Mouse (Mus musculus) heart, adult 2 months (tissue): ENCODE measurements around the gene Lbhd1. TPM values are rescaled to one million over a fixed set of nuclear protein-coding genes. Genes with fewer than 3 reads are reported as not detected.

Experiments
- DNase-seq, 2 experiments: peaks; one replicate each; pipeline ENCODE4 v3.0.0; 2021
- H3K27ac ChIP-seq: fragments of 200-600 bp; 2 replicates; pipeline ENCODE4 v1.8.1; 2022
- H3K27me3 ChIP-seq: fragments of 200-500 bp; 2 replicates; pipeline ENCODE4 v1.6.1; 2012; ENCODE audit warnings: mild to moderate bottlenecking, low read length, inconsistent platforms, mixed read lengths; ENCODE audit not compliant: control insufficient read depth, insufficient read depth
- H3K36me3 ChIP-seq: fragments of 200-500 bp; 2 replicates; pipeline ENCODE4 v1.6.1; 2012; ENCODE audit warnings: low read length, inconsistent platforms; ENCODE audit not compliant: control insufficient read depth, insufficient read depth
- H3K4me1 ChIP-seq: fragments of 200-500 bp; 2 replicates; pipeline ENCODE4 v1.6.1; 2011; ENCODE audit warnings: low read length; ENCODE audit not compliant: control insufficient read depth, insufficient read depth
- H3K4me3 ChIP-seq: fragments of 200-600 bp; 2 replicates; pipeline ENCODE4 v1.8.1; 2022
- H3K79me2 ChIP-seq: fragments of 200-500 bp; replicated peaks from 2 replicates; pipeline ENCODE4 v1.6.1; 2012; ENCODE audit warnings: mild to moderate bottlenecking, inconsistent platforms, low read length, moderate library complexity, mixed read lengths; ENCODE audit not compliant: control insufficient read depth, insufficient read depth
- H3K9ac ChIP-seq: fragments of 200-500 bp; 2 replicates; pipeline ENCODE4 v1.6.1; 2012; ENCODE audit warnings: low read depth, mild to moderate bottlenecking, control low read depth, inconsistent platforms, low read length, mixed read lengths
- CTCF ChIP-seq: fragments of 200-600 bp; IDR thresholded peaks from 2 replicates; pipeline ENCODE4 v1.8.1; 2022; ENCODE audit warnings: antibody characterized with exemption, mild to moderate bottlenecking, moderate library complexity
- EP300 ChIP-seq: fragments of 200-500 bp; IDR thresholded peaks from 2 replicates; pipeline ENCODE4 v1.6.1; 2011; ENCODE audit warnings: low read depth, low read length, control low read depth; ENCODE audit not compliant: insufficient read depth
- POLR2A ChIP-seq: fragments of 200-500 bp; IDR thresholded peaks from 2 replicates; pipeline ENCODE4 v1.6.1; 2011; ENCODE audit warnings: mild to moderate bottlenecking, low read depth, low read length, control low read depth; ENCODE audit not compliant: insufficient read depth
- WGBS: fragments of 180-500 bp; shearing (Covaris S2); methylation state at CpG from one replicate; pipeline ENCODE4 v1.1.7; 2018; 5-methylcytosine and 5-hydroxymethylcytosine counted together
- intact Hi-C: fragments of 180-260 bp; cut with DNase I; formaldehyde crosslinking; loops from one replicate; pipeline ENCODE4 v1.15.1; 2025
- polyA plus RNA-seq: library from polyadenylated mRNA; depleted of rRNA; stranded (reverse); fragments of >200 nt; gene quantifications from 2 replicates; pipeline ENCODE4 v1.2.3, GENCODE M21; 2012
- total RNA-seq, 2 experiments: library from RNA; stranded (reverse); gene quantifications; 2 replicates each; pipeline ENCODE4 v1.2.3; 2021

The Lbhd1 gene
- total and polyA plus RNA-seq, 3 experiments = 1.1 to 5.2 (median 4.2) TPM

GRCm38 (mm10) chr19:8914212-8914611, 30.7 kb downstream of the Lbhd1 start:
- Histone ChIP-seq H3K4me1 (no peaks in the 10 kb centered on the region), H3K9ac (no peak overlapping the region), H3K27me3 (no peaks in the 10 kb centered on the region), H3K4me3 (no peak overlapping the region), H3K79me2 (no peaks in the 10 kb centered on the region), H3K27ac (no peak overlapping the region), H3K36me3 (no peaks in the 10 kb centered on the region)
- intact Hi-C loops = no loop called here
- WGBS = 99% methylated on average over 3 of the region's 3 CpGs
- DNase-seq = no peak
- TF ChIP-seq CTCF = no peak
- TF ChIP-seq EP300 = no peak
- no peak for TF ChIP-seq POLR2A

GRCm38 (mm10) chr19:8919000-8919399, 35.5 kb downstream of the Lbhd1 start:
- H3K4me1 ChIP-seq = peaks cover 4% of the 10 kb centered on the region
- H3K27ac ChIP-seq = no peak overlapping the region
- no peak for DNase-seq
- 89% methylated on average over 3 of the region's 3 CpGs for WGBS
- H3K9ac ChIP-seq = no peak overlapping the region
- no peaks in the 10 kb centered on the region for H3K79me2 ChIP-seq
- H3K4me3 ChIP-seq = no peak overlapping the region
- intact Hi-C loops = no loop called here
- no peaks in the 10 kb centered on the region for H3K27me3 ChIP-seq
- H3K36me3 ChIP-seq = 0 out of 2 replicates have a peak, but pooled peaks cover 3% of the 10 kb centered on the region
- TF ChIP-seq POLR2A (no peak), EP300 (no peak), CTCF (no peak)

DNA sequence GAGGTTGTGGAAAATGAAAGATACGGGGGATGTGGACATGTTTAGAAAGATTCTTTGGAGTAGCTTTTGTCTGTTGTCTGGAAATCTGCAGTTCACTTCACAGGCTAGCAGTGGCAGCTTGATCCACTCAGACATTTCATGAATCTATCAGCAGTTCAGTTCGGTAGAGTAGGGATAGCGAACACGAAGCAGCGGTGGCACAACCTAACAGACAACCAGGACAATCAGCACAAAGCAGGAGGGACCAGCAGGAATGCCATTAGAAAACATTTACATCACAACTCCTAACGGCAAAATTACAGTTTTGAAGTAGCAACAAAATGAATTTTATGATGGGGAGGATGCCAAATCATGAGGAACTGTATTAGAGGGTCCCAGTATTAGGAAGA, 36.1 kb downstream of the Lbhd1 start:
- DNase-seq = no peak
- H3K4me1 ChIP-seq = peaks cover 4% of the 10 kb centered on the region
- H3K36me3 ChIP-seq = 0 out of 2 replicates have a peak, but pooled peaks cover 3% of the 10 kb centered on the region
- H3K9ac ChIP-seq = peak overlapping the region; percentile 25; the same call in 1 of the 2 replicates
- TF ChIP-seq EP300 = no peak
- no peak for TF ChIP-seq POLR2A
- no peak for TF ChIP-seq CTCF
- no peaks in the 10 kb centered on the region for H3K27me3 ChIP-seq
- WGBS = 65% methylated on average over 6 of the region's 6 CpGs
- peak overlapping the region; percentile 95 for H3K27ac ChIP-seq
- H3K79me2 ChIP-seq = no peaks in the 10 kb centered on the region
- intact Hi-C loops = loop anchor here (2.0 kb wide), 1 partner anchor 21 kb away; the partner anchor contains the start of gene Ganab
- peak overlapping the region; percentile 94 for H3K4me3 ChIP-seq

DNA sequence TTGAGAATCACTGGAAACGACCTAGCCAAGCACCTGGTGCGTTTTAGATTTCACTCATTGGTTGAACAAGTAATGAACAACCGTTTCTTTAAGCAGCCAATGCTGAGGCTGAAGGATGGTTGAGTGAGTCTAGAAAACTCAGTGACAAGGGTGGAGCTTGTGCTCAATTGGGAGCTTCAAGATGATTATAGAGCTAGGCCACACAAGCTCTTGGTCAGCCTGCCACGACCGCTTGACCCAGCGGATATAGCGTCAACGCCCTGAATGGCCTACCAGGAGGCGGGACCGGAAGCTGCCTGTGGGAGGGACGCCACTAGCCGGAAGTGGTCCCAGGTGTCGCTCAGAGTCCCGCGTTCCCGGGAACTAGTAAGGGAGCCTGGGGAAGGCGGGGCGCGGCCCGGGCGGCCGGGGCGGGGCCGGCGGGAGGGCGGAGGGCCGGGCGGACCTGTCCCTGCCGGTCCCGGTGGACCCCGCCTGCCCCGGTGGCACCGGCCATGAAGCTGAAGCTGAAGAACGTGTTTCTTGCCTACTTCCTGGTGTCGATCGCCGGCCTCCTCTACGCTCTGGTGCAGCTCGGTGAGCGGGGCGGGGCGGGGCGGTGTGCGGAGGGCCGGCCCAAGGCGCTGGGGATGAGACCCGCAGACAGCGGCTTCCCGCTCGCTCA, 36.7 kb downstream of the Lbhd1 start, which contains the start of gene B3gat3:
Gene B3gat3, plus strand, starts transcription at position 302 of the 664 bp plus-strand sequence.
- H3K27ac ChIP-seq = peak within 1 kb of the TSS; percentile 95
- 2% methylated on average over 50 of the region's 50 CpGs for WGBS
- H3K79me2 ChIP-seq = no peaks in the 10 kb centered on the region
- intact Hi-C loops = loop anchor here (2.0 kb wide), 1 partner anchor 21 kb away; the partner anchor contains the start of gene Ganab
- H3K27me3 ChIP-seq = no peaks in the 10 kb centered on the region
- peak; percentile 99 for TF ChIP-seq POLR2A
- peak; percentile 50; the same call in 1 of the 2 replicates for TF ChIP-seq EP300
- TF ChIP-seq CTCF = no peak
- H3K9ac ChIP-seq = peak within 1 kb of the TSS; percentile 93
- peak within 1 kb of the TSS; percentile 94 for H3K4me3 ChIP-seq
- peak; percentile 98 for DNase-seq
- 0 out of 2 replicates have a peak, but pooled peaks cover 3% of the 10 kb centered on the region for H3K36me3 ChIP-seq
- H3K4me1 ChIP-seq = peaks cover 4% of the 10 kb centered on the region

DNA sequence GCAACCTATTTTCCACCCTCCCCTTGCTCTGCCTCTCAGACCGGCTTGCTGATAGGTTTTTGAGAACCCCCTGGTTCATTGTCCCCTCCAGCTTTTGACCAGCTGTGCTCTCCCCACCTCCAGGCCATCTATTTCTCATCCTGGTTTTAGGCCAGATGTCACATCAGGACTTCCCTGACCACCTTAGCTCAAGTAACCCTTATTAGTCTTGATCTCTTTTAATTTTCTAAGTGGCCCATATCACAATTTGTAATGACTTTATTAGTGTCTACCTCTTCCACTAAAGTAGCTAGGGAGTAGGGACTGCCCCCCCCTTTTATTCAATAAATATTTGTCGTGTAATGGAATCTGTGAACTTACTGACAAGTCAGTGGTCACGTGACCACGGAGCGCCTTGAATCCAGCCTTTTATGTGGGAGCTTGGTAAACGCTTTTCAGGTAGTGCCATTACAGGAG, 37.3 kb downstream of the Lbhd1 start:
- WGBS = under 1% methylated on average over 6 of the region's 6 CpGs
- Histone ChIP-seq H3K4me1 (peaks cover 4% of the 10 kb centered on the region), H3K4me3 (peak overlapping the region; percentile 94), H3K9ac (peak overlapping the region; percentile 93), H3K79me2 (no peaks in the 10 kb centered on the region), H3K27me3 (no peaks in the 10 kb centered on the region), H3K27ac (peak overlapping the region; percentile 95), H3K36me3 (0 out of 2 replicates have a peak, but pooled peaks cover 3% of the 10 kb centered on the region)
- intact Hi-C loops = loop anchor here (2.0 kb wide), 1 partner anchor 22 kb away; the partner anchor contains the start of gene Ganab
- no peak for TF ChIP-seq POLR2A
- TF ChIP-seq EP300 = no peak
- no peak for TF ChIP-seq CTCF
- no peak for DNase-seq

DNA sequence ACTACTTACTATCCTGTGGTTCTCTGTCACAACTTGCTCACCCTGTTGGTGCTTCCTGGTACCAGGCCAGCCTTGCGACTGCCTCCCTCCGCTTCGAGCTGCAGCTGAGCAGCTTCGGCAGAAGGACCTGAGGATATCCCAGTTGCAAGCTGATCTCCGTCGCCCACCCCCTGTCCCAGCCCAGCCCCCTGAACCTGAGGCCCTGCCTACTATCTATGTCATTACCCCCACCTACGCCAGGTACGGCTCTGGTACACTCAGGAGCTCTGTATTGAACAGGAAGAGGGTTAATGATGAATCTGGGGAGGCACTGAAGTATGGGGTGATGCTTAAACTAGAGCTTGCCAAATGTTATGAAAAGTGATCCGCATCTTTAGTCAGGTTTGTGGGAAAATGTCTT, 38.2 kb downstream of the Lbhd1 start:
- no peak overlapping the region for H3K27ac ChIP-seq
- no peaks in the 10 kb centered on the region for H3K79me2 ChIP-seq
- 0 out of 2 replicates have a peak, but pooled peaks cover 3% of the 10 kb centered on the region for H3K36me3 ChIP-seq
- no peak overlapping the region for H3K9ac ChIP-seq
- TF ChIP-seq POLR2A (no peak), CTCF (no peak), EP300 (no peak)
- peaks cover 4% of the 10 kb centered on the region for H3K4me1 ChIP-seq
- intact Hi-C loops = loop anchor here (2.0 kb wide), 1 partner anchor 23 kb away; the partner anchor contains the start of gene Ganab
- 75% methylated on average over 9 of the region's 9 CpGs for WGBS
- no peak overlapping the region for H3K4me3 ChIP-seq
- H3K27me3 ChIP-seq = no peaks in the 10 kb centered on the region
- DNase-seq = no peak
